ENCODE assay signal across 20 mouse cellular contexts in genomic region chr4:131493726-131494125, GRCm38 (mm10).
A peak's percentile ranks its signal among the peaks of the same experiment; 100 is the strongest.
DNase-seq lines count a peak whose midpoint lies in the region; ATAC-seq and TF ChIP-seq lines count a peak whose summit lies in the region.
"Had no signal": no experiment of that assay in that cellular context is flagged by ENCODE, and none has a peak within 500 bp of the region (broad histone marks: within the 10 kb centered on the region; RNA-seq: fewer than 3 reads in every experiment).

No protein-coding gene starts in this region.

- DNase-seq in neural tube, embryonic 10.5 days (ENCODE audit: extremely low spot score, low spot score) = no peak
- DNase-seq in layer of hippocampus, postnatal 25 days (ENCODE audit: extremely low spot score in 1 of 2, low spot score in 1 of 2) = no peak
- DNase-seq: adrenal gland, postnatal 25 days; cerebellum, adult 8-10 months; gastrocnemius, postnatal 10 days; heart, adult 11 months; heart, postnatal 14 days; kidney, adult 9 months; kidney, postnatal 4 days; lung, adult 18-20 months; lung, postnatal 14 days had no signal

- no peak overlapping the region for H3K4me3 ChIP-seq in forebrain, embryonic 12.5 days (replicated peaks)
- no peak overlapping the region for H3K4me3 ChIP-seq in forebrain, embryonic 16.5 days (replicated peaks; ENCODE audit: low read length)
- H3K4me3 ChIP-seq in neural tube, embryonic 12.5 days = no peak overlapping the region
- H3K4me3 ChIP-seq in midbrain, embryonic 16.5 days (ENCODE audit: low read depth, low read length) = no peak overlapping the region
- H3K4me3 ChIP-seq in intestine, postnatal 0 days (ENCODE audit: low read depth, low read length) = no peak overlapping the region
- H3K4me3 ChIP-seq: heart, embryonic 12.5 days had no signal

- peaks cover 27% of the 10 kb centered on the region for H3K4me1 ChIP-seq in forebrain, embryonic 12.5 days
- peaks cover 21% of the 10 kb centered on the region for H3K4me1 ChIP-seq in forebrain, embryonic 16.5 days (replicated peaks; ENCODE audit: control insufficient read depth, insufficient read depth, low read length)
- H3K4me1 ChIP-seq in neural tube, embryonic 12.5 days = peaks cover 19% of the 10 kb centered on the region
- peaks cover 29% of the 10 kb centered on the region for H3K4me1 ChIP-seq in midbrain, embryonic 16.5 days (ENCODE audit: control insufficient read depth, insufficient read depth, low read length)
- H3K4me1 ChIP-seq in intestine, postnatal 0 days (replicated peaks; ENCODE audit: control insufficient read depth, insufficient read depth, low read length) = no peaks in the 10 kb centered on the region
- H3K4me1 ChIP-seq: heart, embryonic 12.5 days had no signal

- H3K36me3 ChIP-seq in forebrain, embryonic 12.5 days (replicated peaks) = no peaks in the 10 kb centered on the region
- no peaks in the 10 kb centered on the region for H3K36me3 ChIP-seq in forebrain, embryonic 16.5 days (ENCODE audit: control insufficient read depth, insufficient read depth)
- no peaks in the 10 kb centered on the region for H3K36me3 ChIP-seq in neural tube, embryonic 12.5 days
- no peaks in the 10 kb centered on the region for H3K36me3 ChIP-seq in midbrain, embryonic 16.5 days (ENCODE audit: control insufficient read depth, insufficient read depth, low read length)
- no peaks in the 10 kb centered on the region for H3K36me3 ChIP-seq in intestine, postnatal 0 days (ENCODE audit: control insufficient read depth, insufficient read depth)
- H3K36me3 ChIP-seq: G1E; heart, embryonic 12.5 days had no signal

- no peak for TF ChIP-seq CTCF in intestine, postnatal 0 days (IDR thresholded peaks at IDR 0.05; ENCODE audit: low read depth)

- ATAC-seq in forebrain, embryonic 12.5 days (ENCODE audit: low FRiP score) = peak; percentile 33; the same call in 1 of the 2 replicates
- ATAC-seq in forebrain, embryonic 16.5 days = no peak
- ATAC-seq in neural tube, embryonic 12.5 days (ENCODE audit: low FRiP score, low read depth) = 0 out of 2 replicates have a peak, but pooled peaks have one; percentile 37
- peak; percentile 81 for ATAC-seq in midbrain, embryonic 16.5 days
- no peak for ATAC-seq in intestine, postnatal 0 days
- ATAC-seq: inflammation-experienced regulatory T-cells, adult 6 months had no signal

- no peak overlapping the region for H3K27ac ChIP-seq in forebrain, embryonic 12.5 days
- no peak overlapping the region for H3K27ac ChIP-seq in forebrain, embryonic 16.5 days (ENCODE audit: low read length)
- H3K27ac ChIP-seq in neural tube, embryonic 12.5 days = no peak overlapping the region
- H3K27ac ChIP-seq in midbrain, embryonic 16.5 days (ENCODE audit: low read length) = peak overlapping the region; percentile 38; the same call in 1 of the 2 replicates
- no peak overlapping the region for H3K27ac ChIP-seq in intestine, postnatal 0 days (ENCODE audit: low read depth, low read length)

- no peak overlapping the region for H3K4me2 ChIP-seq in forebrain, embryonic 12.5 days
- no peak overlapping the region for H3K4me2 ChIP-seq in forebrain, embryonic 16.5 days (ENCODE audit: low read length)
- H3K4me2 ChIP-seq in neural tube, embryonic 12.5 days (replicated peaks) = no peak overlapping the region
- H3K4me2 ChIP-seq in midbrain, embryonic 16.5 days (ENCODE audit: low read length) = no peak overlapping the region
- no peak overlapping the region for H3K4me2 ChIP-seq in intestine, postnatal 0 days (replicated peaks; ENCODE audit: low read depth)
- H3K4me2 ChIP-seq: heart, embryonic 12.5 days; liver, embryonic 11.5 days had no signal

- WGBS in forebrain, embryonic 12.5 days = 65% methylated on average over 4 of the region's 4 CpGs
- 46% methylated on average over 4 of the region's 4 CpGs for WGBS in forebrain, embryonic 16.5 days
- WGBS in neural tube, embryonic 12.5 days = 51% methylated on average over 4 of the region's 4 CpGs
- WGBS in midbrain, embryonic 16.5 days = 36% methylated on average over 4 of the region's 4 CpGs
- WGBS in intestine, postnatal 0 days = 60% methylated on average over 4 of the region's 4 CpGs

- no peak overlapping the region for H3K9ac ChIP-seq in forebrain, embryonic 12.5 days
- no peak overlapping the region for H3K9ac ChIP-seq in forebrain, embryonic 16.5 days (replicated peaks; ENCODE audit: low read depth, low read length)
- no peak overlapping the region for H3K9ac ChIP-seq in neural tube, embryonic 12.5 days
- no peak overlapping the region for H3K9ac ChIP-seq in midbrain, embryonic 16.5 days (ENCODE audit: low read depth, low read length)
- H3K9ac ChIP-seq in intestine, postnatal 0 days (ENCODE audit: low read depth, low read length) = no peak overlapping the region
- H3K9ac ChIP-seq: heart, embryonic 12.5 days had no signal

- H3K9me3 ChIP-seq in forebrain, embryonic 12.5 days = no peaks in the 10 kb centered on the region
- H3K9me3 ChIP-seq in forebrain, embryonic 16.5 days (ENCODE audit: control insufficient read depth, low read length) = no peaks in the 10 kb centered on the region
- no peaks in the 10 kb centered on the region for H3K9me3 ChIP-seq in neural tube, embryonic 12.5 days
- H3K9me3 ChIP-seq in midbrain, embryonic 16.5 days (replicated peaks; ENCODE audit: control insufficient read depth, low read length, poor library complexity, severe bottlenecking) = no peaks in the 10 kb centered on the region
- H3K9me3 ChIP-seq in intestine, postnatal 0 days (ENCODE audit: control insufficient read depth) = no peaks in the 10 kb centered on the region
- H3K9me3 ChIP-seq: G1E; heart, embryonic 12.5 days had no signal

- H3K27me3 ChIP-seq in forebrain, embryonic 12.5 days = 0 out of 2 replicates have a peak, but pooled peaks cover 4% of the 10 kb centered on the region
- H3K27me3 ChIP-seq in forebrain, embryonic 16.5 days (replicated peaks; ENCODE audit: control insufficient read depth, insufficient read depth, low read length) = no peaks in the 10 kb centered on the region; the same call in 1 of the 2 replicates
- H3K27me3 ChIP-seq in neural tube, embryonic 12.5 days (replicated peaks) = no peaks in the 10 kb centered on the region
- no peaks in the 10 kb centered on the region for H3K27me3 ChIP-seq in midbrain, embryonic 16.5 days (ENCODE audit: control insufficient read depth, insufficient read depth, low read depth, low read length)
- no peaks in the 10 kb centered on the region for H3K27me3 ChIP-seq in intestine, postnatal 0 days (replicated peaks; ENCODE audit: control insufficient read depth, insufficient read depth, low read length)

Comparison
In these comparisons a context has a peak if more than half of its experiments do, and no peak if none do; other contexts are left out.
1. ATAC-seq: peak in forebrain, embryonic 12.5 days (single experiment), neural tube, embryonic 12.5 days (single experiment) and midbrain, embryonic 16.5 days (single experiment); none in forebrain, embryonic 16.5 days (single experiment) and intestine, postnatal 0 days (single experiment).